Mouse (Mus musculus): ENCODE results near the gene Dscam.

Gene Dscam

DNA sequence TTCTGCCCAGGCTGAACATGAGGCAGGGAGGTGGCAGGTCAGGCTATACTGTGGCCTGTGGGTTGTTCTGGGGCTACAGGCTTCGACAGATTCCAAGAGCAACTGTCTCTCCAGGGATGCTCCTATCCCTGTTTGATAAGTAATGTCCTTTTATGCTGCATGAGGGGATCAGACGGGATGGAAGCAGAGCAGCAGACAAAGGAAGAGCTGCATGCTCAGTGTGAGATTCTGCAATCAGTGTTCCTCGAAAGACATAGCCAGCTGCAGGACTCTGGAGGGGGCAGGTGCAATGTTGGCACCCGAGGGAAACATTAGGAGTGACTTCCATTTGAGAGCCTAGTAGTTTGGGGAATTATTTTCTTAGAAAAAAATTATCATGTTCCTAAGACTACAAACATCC is 403.0 kb downstream of the Dscam start:
- DNase-seq (ENCODE audit: low read depth, low spot score), result no peak

DNA sequence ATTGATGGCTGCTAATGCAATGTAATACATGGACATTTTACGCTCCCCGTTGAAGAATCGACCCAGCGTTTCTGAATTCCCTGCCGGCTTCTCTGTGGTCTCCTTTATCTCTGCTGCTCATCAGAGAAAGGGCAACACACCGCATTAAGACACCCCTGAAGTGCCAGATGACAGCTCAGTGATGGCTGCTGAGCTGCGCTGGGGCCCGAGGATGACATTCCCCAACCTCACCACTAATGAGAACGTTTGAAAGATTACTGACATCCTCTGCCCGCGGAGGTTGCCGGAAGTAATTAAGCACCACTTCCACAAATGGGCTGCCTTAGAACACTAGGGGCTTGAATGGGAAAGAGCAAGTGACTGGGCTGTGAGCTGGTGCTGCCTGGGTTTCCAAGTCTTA is 409.3 kb downstream of the Dscam start:
- DNase-seq (ENCODE audit: low read depth, low spot score), result no peak

DNA sequence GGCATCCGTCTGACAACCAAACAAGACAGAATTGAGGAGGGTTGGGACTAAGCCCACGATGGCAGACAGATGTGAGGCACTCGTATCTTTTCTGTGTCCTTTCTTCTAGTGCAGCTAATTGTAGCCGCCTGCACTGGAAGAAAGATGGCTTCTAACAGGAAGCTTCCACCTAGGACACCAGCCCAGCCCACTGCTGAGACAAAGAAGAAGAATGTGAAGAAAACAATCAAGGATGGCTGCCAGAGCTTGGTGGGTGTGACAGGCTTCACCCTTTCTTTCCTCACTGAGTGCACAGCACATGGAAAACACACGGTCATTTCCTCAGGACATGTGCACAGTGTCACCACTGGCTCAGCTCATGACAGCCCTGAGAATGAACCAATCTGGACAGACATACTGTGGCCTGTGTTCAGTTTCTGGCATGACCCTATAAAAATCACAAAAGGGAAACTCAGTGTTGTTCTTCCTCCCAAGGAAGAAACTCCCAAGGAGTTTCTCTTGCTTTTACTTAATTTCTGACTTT is 411.4 kb downstream of the Dscam start:
- peak; percentile 72 for DNase-seq (ENCODE audit: low read depth, low spot score)

DNA sequence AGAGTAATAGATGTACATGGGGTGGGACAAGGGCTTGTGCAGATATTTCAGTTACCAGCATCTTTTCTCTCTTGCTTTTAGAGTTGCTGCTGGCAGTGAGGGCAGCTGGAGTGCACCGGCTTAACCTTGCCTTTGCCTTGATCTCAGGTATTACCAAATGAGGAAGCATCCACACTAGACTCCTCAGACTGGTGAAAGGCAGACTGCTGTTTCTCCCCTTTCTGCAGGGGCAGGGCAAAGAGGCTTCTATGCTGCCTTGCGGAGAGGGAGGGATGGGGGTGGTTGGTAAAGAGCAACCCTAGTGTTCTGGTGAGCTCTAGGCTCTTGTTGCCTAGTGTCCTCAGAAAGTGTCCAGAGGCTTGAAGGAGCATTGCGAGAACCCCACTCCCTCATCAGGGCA is 412.2 kb downstream of the Dscam start:
- DNase-seq (ENCODE audit: low read depth, low spot score), result peak; percentile 26

DNA sequence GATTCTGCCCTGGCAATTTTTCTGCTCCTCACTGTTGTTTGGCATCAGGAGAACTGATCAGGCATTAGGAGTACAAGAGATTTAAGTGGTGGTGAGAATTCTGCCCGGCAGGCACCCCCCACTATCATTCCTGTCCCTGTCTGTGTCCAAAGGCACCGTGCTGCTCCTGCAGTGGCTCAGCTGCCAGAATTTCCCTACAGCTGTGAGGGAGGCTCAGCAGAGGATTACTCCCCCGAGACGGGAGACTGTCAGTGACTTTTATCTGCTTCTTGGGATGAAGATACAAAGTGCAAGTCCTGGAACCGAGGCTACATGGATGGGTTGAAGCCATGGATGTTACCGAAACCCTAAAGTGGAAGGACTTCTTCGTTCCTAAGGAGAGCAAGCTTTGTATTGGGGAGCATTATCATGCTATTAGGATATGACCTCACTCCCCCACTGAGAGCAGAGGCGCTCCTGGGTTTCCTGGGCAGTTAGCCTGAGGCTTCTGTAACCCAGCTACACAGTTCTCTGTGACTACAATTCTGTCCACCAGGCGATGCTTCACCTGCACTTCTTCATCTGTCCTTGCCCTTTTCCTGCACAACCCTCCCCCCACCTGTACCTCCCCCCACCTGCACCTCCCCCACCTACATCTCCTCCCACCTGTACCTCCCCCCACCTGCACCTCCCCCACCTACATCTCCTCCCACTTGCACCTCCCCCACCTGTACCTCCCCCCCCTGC is 412.8 kb downstream of the Dscam start:
- peak; percentile 42 for DNase-seq (ENCODE audit: low read depth, low spot score)

DNA sequence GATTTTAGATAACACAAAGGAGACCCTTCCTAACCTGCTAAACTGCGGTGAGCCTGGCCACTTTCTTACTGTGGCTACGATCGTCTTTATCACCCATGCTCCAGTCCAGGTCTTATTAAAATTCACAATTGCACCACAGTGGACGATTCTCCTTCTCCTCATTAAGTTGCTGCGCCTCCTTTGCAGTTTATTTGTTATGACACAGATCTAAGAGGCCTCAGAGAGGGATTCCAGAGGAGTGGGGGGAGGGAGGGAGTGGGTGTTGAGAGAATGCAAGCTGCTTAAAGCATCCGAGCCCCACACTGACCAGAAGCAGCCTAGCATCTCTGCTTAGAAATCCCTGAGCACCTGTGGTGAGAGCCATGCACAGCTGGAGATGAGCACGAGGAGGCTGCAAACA is 413.6 kb downstream of the Dscam start:
- peak; percentile 7 for DNase-seq (ENCODE audit: low read depth, low spot score)

DNA sequence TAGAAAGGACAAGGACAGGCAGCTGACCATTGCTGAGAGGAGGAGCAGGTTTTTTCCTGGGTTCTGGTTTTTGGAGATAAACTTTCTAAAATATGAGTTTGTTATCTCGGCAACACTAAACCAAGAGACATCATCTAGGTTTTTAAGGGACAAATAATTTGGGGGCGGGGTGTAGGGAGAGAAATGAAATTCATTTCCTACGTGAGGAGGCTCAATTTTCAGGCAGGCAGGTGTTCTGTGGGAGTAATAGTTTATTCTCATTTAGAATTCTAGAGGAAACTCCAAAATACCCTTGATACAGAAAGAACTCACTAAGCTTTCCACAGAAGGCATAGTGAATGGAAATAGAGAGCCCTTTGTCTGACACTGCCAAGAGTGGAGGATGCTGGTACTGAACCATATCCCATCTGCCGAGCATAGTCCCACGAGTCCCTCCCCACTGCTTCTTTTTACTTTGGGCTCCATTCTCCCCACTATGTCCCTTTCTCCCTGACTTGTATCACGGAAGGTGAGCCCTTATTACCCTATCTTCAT is 415.5 kb downstream of the Dscam start:
- no peak for DNase-seq (ENCODE audit: low read depth, low spot score)

DNA sequence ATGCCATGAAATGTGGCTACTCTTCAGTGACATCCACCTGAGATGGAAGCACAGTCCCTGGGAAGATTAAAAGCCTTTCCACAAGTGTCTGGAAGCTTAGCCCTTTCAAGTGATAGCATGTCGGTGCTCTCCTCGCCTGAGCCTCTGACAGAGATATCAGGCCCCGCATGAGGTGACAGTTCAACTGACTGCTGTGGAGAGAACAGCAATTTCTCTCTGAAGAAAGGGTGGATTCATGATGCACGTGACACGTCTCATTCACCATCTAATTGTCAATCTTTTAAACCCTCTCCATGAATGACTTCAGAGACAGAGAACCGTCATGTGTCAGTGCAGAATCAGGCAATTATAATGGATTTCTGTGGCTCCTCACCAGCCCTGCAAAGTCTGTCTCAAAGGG is 416.2 kb downstream of the Dscam start:
- DNase-seq (ENCODE audit: low read depth, low spot score), result no peak

DNA sequence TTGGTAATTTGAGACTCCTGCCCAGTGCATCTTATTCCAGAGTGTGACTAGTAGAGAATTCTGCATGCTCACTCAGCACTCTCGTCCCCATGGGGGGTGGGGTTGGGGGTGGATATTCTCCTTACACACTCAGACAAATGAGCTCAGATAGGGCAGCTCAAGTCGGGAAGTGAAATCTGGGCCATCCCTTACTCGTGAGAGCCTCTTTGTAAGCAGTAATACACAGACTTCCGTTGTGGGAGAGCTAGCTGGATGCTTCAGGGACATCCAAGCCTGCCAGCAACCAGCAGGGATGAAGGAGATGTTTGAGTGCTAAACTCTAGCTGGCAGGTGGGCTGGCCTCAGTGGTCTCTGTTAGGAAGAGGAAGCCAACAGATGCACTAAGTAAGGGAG is 416.8 kb downstream of the Dscam start:
- DNase-seq (ENCODE audit: low read depth, low spot score), result no peak

DNA sequence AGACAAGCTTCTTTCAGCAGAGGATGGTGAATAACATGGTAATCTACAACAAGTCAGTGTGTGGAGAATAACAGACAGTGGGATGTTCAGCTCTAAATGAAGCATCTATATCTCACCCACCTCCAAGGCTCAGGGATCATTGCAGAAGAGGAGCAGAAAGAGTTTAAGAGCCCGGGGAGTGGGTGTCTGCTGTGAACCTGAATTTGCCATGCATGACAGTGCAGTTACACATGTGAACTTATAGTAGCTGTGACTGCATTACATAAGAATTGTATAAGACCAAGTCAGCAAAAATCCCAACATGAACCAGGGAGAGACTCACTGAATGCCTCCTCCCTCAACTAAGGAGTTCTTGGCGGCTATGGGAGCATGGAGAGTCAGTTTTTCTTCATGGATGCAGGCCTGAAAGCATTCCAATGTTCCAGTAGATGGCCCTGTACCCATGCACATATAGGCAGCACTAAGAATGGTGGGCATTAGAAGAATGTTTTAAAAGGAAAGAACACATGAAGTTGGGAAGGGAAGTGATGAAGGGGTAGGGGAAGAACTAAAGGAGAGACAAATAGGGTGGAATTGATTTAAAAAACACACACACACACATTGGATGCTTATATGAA is 417.3 kb downstream of the Dscam start:
- no peak for DNase-seq (ENCODE audit: low read depth, low spot score)

DNA sequence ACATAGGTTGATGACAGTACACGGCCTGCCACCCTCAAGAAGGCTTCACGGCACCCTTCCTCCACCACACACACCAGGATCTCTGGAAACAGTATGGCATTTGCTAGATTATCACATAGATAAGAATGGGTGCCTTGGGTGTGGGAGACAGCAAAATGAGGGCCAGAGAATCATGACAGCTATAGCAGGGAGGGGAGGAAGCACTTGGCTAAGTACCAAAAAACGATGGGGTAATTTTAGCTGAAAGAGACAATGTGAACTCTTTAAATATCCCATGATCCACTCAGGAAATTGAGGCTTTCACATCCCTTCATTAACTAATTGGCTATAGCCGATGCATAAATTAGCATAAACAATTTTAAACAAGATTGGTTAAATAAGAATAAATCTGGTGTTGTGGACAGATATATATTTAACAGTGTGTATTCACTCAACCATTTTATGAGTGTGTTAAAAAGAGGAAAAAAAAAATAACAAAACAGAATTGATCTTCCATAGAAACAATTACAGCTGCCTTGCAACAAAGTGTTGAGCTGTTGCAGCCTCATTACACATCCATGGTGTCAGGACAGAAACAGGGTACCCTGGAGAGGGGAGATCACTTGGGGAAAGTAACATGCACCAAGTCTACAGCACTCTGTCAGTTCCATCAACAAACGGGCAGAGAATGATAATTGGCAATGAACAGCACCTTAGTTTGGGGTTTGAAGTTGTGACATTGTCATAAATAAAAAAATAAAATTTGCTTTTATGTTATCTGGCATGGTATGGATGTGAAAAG is 427.9 kb downstream of the Dscam start:
- DNase-seq (ENCODE audit: low read depth, low spot score), result no peak

DNA sequence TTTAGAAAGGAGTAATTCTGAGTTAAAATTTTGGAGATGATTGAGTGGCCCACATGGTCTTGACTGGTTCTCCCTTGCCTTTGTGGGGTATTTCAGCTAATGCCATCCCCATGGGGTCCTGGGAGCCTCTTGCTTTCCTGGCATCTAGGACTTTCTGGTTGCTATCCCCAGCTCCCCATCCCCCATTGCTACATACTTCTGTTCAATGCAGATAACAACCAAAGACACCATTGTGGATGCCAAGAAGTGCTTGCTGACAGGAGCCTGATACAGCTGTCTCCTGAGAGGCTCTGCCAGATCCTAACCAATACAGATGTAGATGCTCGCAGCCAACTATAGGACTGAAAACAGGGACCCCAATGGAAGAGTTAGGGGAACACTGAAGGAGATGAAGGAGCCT is 429.2 kb downstream of the Dscam start:
- DNase-seq (ENCODE audit: low read depth, low spot score), result no peak

DNA sequence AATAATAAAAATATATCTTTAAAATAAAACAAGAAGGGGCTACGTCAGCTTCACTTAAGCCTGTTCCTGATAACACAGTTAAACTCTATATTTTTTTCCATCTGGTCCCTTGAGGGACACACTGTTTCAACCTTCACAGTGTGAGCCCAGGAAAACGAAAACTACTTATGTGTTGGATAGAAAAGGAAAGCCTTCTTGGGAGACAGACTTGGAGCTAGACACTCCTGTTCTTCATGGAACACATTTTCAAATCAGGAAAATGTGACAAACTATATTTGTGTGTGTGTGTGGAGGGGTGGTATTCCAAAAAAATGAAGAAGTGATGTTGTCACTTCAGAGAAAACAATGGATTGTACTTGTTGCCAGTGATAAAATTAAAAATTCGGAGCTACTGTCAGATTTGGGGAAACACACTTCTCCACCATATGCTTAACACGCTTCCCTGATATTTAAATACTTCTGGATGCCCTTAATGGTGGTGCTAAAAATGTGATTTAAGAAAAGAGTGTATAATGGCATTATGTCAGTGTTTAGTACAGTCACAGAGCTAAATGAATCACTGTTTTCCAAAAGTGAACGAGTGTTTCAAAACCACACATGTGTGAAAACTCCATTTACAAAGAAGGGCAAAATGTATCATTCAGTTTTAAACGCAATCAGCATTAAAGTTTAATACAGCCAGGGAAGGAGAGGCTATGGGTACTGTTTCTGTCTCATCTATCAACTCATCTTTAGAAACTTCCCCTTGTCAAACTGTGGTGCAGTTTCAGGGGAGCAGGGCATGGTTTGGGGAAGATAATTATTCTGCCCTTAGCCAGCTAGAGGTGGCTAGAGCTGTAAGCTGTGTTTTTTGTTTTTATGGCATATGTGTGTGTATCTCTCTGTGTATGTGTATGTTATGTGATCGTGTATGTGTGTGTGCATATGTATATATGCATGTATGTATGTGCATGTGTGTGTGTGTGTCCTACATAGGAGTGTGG is 430.2 kb downstream of the Dscam start:
- DNase-seq (ENCODE audit: low read depth, low spot score), result no peak

DNA sequence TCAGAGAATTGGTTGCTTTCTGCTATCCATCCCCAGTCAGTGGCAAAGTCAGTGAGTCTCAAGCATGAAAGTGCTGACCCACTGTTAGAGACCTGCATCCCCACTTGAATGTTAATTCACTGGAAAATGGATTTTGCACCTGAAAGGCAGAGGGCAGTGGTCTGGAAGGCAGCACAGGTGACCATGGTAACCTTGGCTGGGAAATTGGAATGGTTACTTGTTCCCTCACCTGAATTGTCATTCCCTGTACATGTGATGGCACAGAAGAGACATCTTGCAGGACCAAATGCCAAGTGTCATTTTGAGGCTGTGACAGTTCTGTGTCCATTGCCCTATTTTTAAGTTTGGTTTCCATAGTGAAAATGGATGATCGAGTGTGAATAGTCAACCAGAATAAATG is 434.1 kb downstream of the Dscam start:
- DNase-seq (ENCODE audit: low read depth, low spot score), result no peak

DNA sequence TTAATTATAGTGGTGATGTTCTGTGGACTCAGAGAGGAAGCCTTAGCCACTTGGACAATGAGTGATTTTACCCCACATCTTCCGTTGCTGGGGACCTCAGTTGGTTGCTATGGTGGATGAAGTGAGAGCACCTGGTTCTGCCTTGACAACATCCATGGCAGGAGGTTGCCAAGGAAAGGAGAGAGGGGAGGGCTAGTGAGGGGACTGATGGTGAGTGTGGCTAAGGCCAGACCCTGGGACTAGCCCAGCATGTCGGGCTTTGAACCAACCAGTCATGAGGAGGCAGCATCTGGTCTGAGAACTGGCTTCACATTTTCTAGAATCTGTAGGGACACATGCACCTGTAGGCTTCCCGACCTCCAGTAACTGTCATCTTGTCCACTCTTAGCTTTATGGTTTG is 439.7 kb downstream of the Dscam start:
- no peak for DNase-seq (ENCODE audit: low read depth, low spot score)

DNA sequence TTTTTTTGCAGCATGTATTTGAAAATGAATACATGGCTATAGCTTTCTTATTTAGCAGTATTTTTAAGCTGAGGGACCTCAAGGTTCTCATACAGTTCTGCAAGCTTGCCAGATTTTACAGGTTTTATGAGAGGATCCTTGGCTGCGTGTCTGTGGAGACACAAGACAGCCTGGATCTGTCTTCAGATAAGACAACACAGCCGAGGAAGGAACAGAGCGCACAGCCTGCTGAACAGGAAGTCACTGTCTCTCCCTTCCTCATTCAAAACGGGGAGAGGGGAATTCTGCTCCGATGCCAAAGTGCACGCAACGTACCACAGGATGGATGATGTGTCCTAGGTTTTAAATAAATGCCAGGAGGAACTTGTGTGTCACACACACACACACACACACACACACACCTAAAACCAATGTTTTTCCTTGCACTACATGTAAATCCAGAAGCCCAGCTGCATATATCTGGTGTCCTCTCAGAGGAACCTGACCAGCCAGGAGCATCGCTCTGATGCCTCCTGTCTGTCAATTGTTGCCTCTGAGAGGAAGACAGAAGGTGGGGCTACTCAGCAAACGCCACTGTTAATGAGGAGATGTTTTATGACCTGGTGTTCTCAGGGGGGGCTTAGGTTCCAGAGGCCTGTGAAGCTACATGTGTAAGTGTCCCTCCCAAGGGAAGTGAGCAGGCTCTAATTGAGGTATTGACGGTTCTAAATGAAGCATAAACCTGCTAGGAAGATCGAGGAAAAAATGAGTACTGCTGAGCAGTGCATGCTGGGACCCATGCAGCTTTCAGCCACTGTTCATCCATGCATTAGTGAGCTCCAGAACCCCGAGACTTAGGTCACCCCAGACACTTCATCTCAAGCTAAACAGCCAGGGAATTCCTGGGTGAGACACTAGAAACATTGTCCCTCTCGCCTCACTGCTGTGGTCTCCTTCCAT is 442.4 kb downstream of the Dscam start:
- DNase-seq (ENCODE audit: low read depth, low spot score), result no peak

DNA sequence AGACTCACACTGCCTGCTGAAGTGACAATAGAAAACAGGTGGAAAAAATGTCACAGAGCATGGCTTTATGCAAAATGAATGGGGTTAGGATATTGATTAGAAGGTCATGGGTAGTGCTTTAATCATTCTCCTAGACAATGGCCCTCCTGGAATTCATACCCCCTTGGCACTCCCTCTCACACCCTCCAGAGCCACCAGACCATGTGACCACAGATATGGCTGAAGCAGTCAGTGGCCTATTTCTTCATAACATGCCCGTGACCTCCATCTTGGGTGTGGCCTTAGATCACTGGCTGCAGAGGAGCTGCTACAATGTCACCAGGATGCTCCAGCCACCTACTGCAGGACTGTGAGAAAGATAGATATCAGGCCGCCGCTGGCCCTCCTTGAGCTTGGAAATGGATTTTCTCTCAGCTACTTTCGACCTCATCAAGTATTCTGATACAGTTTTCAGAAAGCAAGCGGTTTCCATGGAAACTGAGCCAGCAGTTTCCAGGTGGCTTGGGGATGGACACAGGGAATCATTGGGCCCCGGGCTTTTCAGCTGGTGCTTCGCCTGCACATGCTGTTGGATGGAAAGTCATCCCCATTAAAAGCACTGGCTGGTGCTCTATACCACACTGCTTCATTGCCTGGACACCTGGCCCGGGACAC is 445.4 kb downstream of the Dscam start:
- DNase-seq (ENCODE audit: low read depth, low spot score), result no peak

DNA sequence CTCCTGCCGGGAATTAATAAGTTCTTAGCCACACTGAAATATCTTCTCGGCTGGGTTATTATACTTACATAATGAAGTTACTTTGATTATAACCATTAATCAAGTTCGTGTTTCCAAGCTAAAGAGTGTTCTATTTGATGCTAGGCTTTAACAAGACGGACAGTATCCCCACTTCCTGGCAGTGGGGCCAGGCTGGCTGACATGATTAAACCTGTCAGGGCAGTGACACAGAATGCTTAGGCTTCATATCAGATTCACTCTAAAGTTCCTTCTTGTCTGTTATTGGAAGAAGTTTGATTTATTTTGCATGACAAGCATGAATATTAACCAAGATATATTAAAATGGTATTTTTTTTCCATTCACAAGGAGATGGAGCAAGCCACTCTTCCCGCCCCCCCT is 446.0 kb downstream of the Dscam start:
- DNase-seq (ENCODE audit: low read depth, low spot score), result no peak

DNA sequence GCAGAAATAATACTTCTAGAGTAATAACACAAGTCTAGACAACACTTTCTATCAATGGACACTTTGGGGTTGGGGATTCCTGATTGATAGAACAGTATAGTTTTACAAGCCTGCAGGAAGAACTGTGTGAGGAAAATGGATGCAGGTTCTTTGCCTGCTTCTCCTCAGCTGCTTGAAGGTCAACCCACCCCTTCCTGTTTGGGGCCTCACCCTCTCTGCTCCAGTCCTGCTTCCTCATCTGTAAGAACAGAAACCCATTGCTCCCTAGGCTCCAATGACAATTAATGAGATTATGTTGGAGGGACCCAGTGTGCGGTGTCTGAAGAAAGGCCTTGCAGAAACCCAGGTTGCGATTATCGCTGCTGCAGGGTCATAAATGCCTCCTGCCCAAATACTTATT is 446.4 kb downstream of the Dscam start:
- DNase-seq (ENCODE audit: low read depth, low spot score), result no peak

Measured in ZHBTc4 (cell line).